Mouse (Mus musculus): ENCODE results near the gene Dis3l. TPM values are rescaled to one million over a fixed set of nuclear protein-coding genes. Genes with fewer than 3 reads are reported as not detected.

Gene Dis3l
- 21.6 and 22.5 TPM in 2 replicates for polyA plus RNA-seq (2015; fragmentation: Nextera tagmentation; extraction: Ambion mirVana)

DNA sequence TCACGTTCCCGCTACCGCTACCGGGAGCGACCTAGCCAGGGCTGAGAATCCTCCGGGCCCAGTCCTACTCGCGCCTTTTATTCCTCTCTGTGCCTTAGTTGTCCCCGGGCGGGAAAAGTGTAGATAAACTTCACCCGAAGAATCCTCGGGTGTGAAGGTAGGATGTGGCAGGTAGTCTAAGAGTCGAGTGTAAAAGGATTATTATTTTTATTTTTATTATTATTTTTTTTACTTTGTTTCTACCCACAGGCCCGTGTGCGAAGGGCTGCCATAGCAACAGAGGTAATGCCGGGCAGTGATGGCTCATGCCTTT, at the start of gene Dis3l:
Gene Dis3l (minus strand): TSS at position 35 of the 313 bp plus-strand sequence.
- no peak for ATAC-seq (replicated peaks; ENCODE audit: low FRiP score)
- 10% methylated on average over 16 of the region's 16 CpGs for WGBS

DNA sequence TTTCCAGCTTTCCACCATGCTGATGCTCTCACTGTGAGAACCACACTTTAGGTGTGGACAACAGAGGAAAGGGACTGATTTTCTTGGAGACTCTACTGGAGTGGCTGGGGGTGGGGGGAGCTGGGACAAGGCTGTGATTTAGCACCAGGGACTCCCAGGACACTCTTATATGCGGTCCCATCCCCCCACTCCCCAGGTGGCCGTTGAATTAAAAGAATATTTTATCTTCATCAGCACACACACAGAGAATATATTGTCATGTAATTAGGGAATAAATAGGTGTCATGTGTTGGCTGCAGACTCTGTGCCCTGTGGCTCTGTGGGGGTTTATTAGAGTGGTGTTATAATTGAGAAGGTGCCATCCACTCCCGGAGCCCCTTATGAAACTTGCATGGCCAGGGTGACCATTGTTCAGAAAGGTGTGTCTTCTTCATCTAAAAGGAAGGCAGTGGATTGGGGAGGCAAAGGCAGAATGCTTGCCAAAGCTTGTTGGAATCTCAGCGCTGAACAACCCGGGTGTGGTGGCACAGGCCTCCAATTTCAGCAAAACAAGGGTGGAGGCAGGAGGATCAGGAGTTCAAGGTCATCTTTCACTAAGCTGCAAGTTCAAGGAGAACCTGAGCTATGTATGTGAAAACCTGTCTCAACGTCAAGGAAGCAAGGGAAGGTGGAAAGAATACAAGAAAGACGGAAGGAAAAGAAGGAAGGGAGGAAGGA, 48.6 kb upstream of the Dis3l start:
- 72% methylated on average over 7 of the region's 7 CpGs for WGBS
- H3K36me3 ChIP-seq, result no peaks in the 10 kb centered on the region
- no peak overlapping the region for H3K9ac ChIP-seq
- H3K4me2 ChIP-seq, result no peak overlapping the region
- H3K9me3 ChIP-seq (replicated peaks), result no peaks in the 10 kb centered on the region
- peaks cover 28% of the 10 kb centered on the region for H3K4me1 ChIP-seq
- no peak for ATAC-seq (replicated peaks; ENCODE audit: low FRiP score)
- H3K27me3 ChIP-seq, result peaks cover 53% of the 10 kb centered on the region
- no peak overlapping the region for H3K4me3 ChIP-seq (replicated peaks)
- no peak overlapping the region for H3K27ac ChIP-seq

More for the DNA sequence above, at the start of gene Dis3l:
- H3K4me1 ChIP-seq, result peaks cover 24% of the 10 kb centered on the region
- H3K9me3 ChIP-seq (replicated peaks), result no peaks in the 10 kb centered on the region
- H3K27me3 ChIP-seq, result no peaks in the 10 kb centered on the region
- peak within 1 kb of the TSS; percentile 100 for H3K27ac ChIP-seq
- peak within 1 kb of the TSS; percentile 96 for H3K9ac ChIP-seq
- H3K36me3 ChIP-seq, result peaks cover 16% of the 10 kb centered on the region
- peak within 1 kb of the TSS; percentile 84 for H3K4me2 ChIP-seq
- H3K4me3 ChIP-seq (replicated peaks), result peak within 1 kb of the TSS; percentile 66

DNA sequence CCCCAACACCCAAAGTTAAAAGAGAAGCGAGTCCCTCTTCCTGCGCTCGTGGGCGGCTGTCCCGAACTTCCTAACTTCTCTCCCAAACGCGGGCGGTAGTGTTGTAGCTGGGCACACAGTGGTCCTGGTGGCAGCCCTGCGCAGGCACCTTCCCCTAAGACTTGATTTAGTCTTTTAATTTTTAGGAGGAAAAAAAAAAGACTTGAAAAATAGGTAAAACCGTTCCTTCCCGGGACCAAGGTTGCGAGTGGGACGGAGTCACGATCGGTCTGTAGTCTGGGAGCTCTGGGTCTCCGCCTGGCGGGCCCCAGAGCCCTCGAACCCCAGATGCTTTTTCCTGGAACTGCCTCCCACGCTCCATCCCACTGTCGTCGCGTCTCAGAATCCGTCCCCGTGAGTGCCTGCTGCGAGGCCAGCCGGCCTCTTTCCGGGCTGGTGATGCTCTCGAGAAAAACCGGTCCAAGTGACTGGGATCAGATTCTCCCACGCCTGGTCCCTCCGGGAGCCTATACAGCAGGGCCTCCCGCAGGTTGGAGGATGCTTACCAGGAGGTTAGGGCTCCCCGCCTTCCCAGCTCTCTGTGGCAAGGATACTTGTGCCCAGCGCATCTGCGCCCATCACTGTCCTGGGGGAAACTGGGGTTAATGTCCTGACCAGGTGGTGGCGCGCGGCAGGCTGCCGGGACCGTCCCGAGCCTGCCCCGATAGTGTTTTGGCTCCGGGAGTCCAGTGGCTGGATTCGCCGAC, 45.6 kb upstream of the Dis3l start:
- Histone ChIP-seq H3K36me3 (no peaks in the 10 kb centered on the region), H3K27ac (no peak overlapping the region), H3K4me2 (peak overlapping the region; percentile 100), H3K27me3 (peaks cover 77% of the 10 kb centered on the region), H3K9me3 (replicated peaks) (no peaks in the 10 kb centered on the region), H3K4me3 (replicated peaks) (peak overlapping the region; percentile 62), H3K4me1 (peaks cover 32% of the 10 kb centered on the region), H3K9ac (peak overlapping the region; percentile 57)
- ATAC-seq (replicated peaks; ENCODE audit: low FRiP score), result no peak
- 2% methylated on average over 45 of the region's 45 CpGs for WGBS

DNA sequence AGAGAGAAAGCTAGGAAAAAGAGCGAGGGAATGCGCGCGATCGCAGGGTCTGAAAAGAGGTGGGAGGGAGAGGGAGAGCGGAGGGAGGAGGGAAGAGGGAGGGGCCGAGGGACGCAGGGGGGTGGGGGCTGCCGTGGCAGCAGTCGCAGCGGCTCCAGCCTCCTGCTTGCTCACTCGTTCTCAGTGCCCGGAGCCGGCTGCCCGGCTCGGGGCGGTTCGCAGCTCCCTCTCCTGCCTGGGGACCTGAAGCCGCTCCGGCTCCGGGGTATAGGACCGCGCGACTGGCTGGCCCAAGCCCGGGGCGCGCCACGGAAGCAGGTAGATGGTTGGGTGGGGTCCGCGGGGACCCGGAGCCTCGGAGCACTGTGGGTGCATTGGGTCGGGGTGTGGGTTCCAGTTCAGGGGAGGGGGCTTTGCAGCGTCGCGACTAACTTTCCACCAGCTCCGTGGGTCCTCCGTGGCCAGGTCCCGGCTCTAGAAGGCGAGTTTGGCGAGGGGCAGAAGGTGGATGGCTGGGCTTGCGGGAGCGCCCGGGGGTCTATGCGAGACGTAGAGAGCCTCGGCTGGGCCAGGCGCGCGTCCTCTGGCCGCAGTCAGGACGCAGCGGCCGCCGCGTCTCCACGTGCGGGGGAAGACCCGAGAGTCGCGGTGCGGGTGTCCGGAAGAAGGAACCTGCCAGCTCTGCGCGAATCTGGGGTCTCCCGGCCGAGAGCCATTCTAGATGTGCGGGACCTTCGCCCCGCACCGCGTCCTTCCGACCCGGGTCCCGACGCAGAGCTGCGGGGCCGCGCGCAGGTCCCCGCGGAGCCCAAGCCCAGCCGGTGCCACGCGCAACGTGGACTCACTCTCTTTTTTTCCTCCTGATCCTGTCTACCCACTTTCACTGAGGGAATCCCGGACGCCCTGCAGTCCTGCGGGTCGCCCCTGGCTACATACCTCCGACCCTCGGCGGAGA, 44.7 kb upstream of the Dis3l start, which contains the start of gene Megf11:
Gene Megf11 (plus strand): TSS at position 116 of the 955 bp plus-strand sequence.
- H3K27ac ChIP-seq, result no peak within 1 kb of the TSS
- peaks cover 77% of the 10 kb centered on the region for H3K27me3 ChIP-seq
- peak within 1 kb of the TSS; percentile 62 for H3K4me3 ChIP-seq (replicated peaks)
- under 1% methylated on average over 87 of the region's 93 CpGs for WGBS
- ATAC-seq (replicated peaks; ENCODE audit: low FRiP score), result peak; percentile 66
- H3K36me3 ChIP-seq, result no peaks in the 10 kb centered on the region
- peaks cover 2% of the 10 kb centered on the region; the same call in 1 of the 2 replicates for H3K9me3 ChIP-seq (replicated peaks)
- peaks cover 32% of the 10 kb centered on the region for H3K4me1 ChIP-seq
- peak within 1 kb of the TSS; percentile 100 for H3K4me2 ChIP-seq
- H3K9ac ChIP-seq, result peak within 1 kb of the TSS; percentile 57

DNA sequence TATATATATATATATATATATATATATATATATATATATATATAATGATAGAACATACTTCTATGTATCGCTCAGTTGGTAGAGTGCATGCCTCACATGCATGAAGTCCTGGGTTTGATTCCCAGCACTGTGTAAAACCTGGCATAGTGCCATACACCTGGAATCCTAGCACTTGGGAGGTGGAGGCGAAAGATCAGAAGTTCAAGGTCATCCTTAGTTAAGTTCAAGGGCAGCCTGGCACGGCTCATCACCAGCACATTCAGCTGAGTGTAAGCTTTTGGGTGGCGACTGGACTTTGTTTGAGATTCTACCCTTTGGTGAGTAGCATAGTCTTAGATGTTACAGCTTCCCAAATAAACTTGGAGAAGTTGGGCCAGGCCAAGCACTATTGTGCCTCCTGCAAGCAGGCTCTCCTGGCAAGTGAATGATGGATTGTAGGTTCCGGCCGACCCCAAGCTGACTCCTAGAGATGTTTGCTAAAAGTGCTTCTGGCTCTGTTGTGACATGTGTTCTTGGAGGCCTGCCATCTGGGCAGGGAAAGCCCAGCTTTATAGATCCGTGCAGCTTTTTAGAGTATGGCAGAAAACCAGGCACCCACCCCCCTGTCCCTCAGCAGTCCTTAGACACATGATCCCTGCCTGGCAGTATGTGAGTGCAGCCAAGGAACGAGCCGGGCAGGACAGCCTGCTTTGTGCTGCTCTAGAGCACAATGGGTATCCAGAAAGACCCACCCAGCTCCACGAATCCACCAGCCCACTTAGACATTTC, 42.1 kb upstream of the Dis3l start:
- no peak overlapping the region for H3K9ac ChIP-seq
- H3K4me3 ChIP-seq (replicated peaks), result no peak overlapping the region
- H3K4me1 ChIP-seq, result peaks cover 32% of the 10 kb centered on the region
- no peak overlapping the region for H3K4me2 ChIP-seq
- H3K9me3 ChIP-seq (replicated peaks), result peaks cover 3% of the 10 kb centered on the region; the same call in 1 of the 2 replicates
- ATAC-seq (replicated peaks; ENCODE audit: low FRiP score), result no peak
- WGBS, result 43% methylated on average over 10 of the region's 10 CpGs
- H3K27me3 ChIP-seq, result peaks cover 59% of the 10 kb centered on the region
- H3K27ac ChIP-seq, result no peak overlapping the region
- H3K36me3 ChIP-seq, result no peaks in the 10 kb centered on the region

DNA sequence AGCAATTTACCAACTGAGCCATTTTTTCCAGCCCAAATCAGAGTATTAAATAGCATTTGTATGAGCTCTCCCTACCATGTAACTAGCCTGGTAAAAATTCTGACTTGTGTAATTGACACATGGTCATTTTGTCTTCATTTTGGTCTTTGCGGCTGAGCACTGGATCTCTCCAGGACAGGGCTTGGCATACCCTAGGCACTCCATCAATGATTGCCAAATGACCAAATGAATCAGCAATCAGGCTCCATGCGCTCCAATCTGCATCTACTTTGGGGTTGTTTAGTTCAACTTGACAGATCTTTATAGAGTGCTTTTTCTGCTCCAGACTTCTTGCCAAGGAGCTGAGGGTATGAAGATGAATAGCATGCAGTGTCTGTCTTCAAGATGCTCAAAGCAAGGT, 35.3 kb upstream of the Dis3l start:
- Histone ChIP-seq H3K4me3 (replicated peaks) (no peak overlapping the region), H3K9ac (no peak overlapping the region), H3K4me2 (no peak overlapping the region), H3K36me3 (no peaks in the 10 kb centered on the region), H3K9me3 (replicated peaks) (peaks cover 3% of the 10 kb centered on the region; the same call in 1 of the 2 replicates), H3K27me3 (no peaks in the 10 kb centered on the region), H3K4me1 (no peaks in the 10 kb centered on the region), H3K27ac (no peak overlapping the region)
- WGBS, result 75% methylated on average over 2 of the region's 2 CpGs
- ATAC-seq (replicated peaks; ENCODE audit: low FRiP score), result no peak

DNA sequence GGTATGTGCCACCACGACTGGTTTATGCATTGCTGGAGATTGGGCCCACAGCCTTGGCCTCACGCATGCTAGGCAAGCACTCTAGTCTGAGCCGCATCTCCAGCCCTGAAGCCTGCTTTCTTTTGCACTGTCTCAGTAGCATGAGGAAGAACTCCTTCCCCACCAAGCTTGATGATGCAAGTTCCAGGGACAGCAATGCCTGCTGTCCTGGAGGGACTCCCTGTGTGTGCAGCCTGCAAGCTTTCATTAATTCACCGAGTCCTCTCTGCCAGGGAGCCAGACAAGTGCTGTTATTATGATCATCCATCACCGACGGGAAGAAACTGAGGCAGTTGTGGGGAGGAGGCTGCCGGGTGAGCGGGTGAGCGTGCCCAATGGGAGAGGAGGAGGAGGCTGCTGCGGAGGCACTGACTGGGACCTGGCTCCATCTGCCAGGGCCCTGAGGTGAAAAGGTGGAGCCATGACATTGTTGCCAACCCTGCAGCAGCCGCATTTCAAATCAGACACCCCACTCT, 30.3 kb upstream of the Dis3l start:
- peaks cover 7% of the 10 kb centered on the region; the same call in 1 of the 2 replicates for H3K4me1 ChIP-seq
- no peaks in the 10 kb centered on the region for H3K27me3 ChIP-seq
- no peaks in the 10 kb centered on the region for H3K36me3 ChIP-seq
- H3K9me3 ChIP-seq (replicated peaks), result no peaks in the 10 kb centered on the region
- H3K27ac ChIP-seq, result no peak overlapping the region
- H3K4me3 ChIP-seq (replicated peaks), result no peak overlapping the region
- H3K9ac ChIP-seq, result no peak overlapping the region
- 58% methylated on average over 11 of the region's 11 CpGs for WGBS
- no peak overlapping the region for H3K4me2 ChIP-seq
- no peak for ATAC-seq (replicated peaks; ENCODE audit: low FRiP score)

DNA sequence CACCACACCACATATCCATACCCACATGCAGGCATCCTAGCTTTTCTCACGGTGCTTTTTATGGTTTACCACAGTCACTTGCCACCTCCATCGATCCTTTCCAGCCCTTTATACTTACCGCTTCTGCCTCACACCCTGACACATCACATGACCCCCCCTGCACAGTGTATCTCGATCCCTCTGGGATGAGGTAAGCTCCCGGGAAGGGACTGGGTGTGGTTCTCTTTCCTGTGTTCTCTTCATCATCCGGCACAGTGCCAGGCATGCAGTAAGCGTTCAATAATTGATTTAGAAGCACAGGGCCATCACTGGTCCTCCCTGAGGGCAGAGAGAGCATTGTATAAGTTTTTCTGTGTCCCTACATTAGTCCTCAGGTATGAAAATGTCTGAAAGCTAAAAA, 28.8 kb upstream of the Dis3l start:
- no peaks in the 10 kb centered on the region for H3K9me3 ChIP-seq (replicated peaks)
- no peak for ATAC-seq (replicated peaks; ENCODE audit: low FRiP score)
- 56% methylated on average over 7 of the region's 7 CpGs for WGBS
- H3K4me3 ChIP-seq (replicated peaks), result no peak overlapping the region
- no peaks in the 10 kb centered on the region for H3K36me3 ChIP-seq
- no peak overlapping the region for H3K27ac ChIP-seq
- H3K4me2 ChIP-seq, result no peak overlapping the region
- no peaks in the 10 kb centered on the region for H3K27me3 ChIP-seq
- H3K9ac ChIP-seq, result no peak overlapping the region
- peaks cover 7% of the 10 kb centered on the region; the same call in 1 of the 2 replicates for H3K4me1 ChIP-seq

DNA sequence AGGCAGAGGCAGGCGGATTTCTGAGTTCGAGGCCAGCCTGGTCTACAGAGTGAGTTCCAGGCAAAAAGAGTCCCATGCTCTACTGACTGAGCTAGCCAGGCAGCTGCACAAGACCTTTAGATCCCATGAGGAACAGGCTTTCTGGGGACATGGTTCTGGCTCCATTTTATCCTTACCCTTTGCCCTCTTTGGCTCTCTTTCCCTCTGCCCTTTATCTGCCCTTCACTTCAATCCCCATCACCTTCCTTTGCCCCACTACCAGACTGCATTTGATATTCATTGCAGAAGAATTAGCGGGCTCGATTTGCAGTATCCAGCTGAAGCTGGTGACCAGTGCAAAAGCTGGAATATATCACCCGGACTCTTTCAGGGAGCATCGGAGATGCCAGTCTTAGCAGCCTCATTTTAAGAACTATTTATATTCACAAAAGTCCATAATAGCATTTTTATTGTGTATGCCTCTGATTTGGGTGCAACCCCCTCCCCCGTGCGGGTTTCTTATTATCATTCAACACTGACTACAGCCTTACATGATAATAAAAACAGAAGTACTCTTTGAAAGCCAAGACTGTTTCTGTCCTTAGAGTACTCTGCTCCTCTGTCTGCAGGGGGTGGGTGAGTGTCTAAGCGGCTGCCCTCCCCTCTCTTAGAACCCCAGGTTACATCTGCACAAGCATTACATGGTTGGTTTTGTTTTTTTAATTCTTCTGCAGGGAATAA, 20.3 kb upstream of the Dis3l start:
- Histone ChIP-seq H3K27me3 (no peaks in the 10 kb centered on the region), H3K36me3 (no peaks in the 10 kb centered on the region), H3K27ac (no peak overlapping the region), H3K4me3 (replicated peaks) (no peak overlapping the region), H3K4me2 (no peak overlapping the region), H3K9ac (no peak overlapping the region), H3K9me3 (replicated peaks) (no peaks in the 10 kb centered on the region), H3K4me1 (no peaks in the 10 kb centered on the region)
- no peak for ATAC-seq (replicated peaks; ENCODE audit: low FRiP score)
- WGBS, result 88% methylated on average over 9 of the region's 9 CpGs

DNA sequence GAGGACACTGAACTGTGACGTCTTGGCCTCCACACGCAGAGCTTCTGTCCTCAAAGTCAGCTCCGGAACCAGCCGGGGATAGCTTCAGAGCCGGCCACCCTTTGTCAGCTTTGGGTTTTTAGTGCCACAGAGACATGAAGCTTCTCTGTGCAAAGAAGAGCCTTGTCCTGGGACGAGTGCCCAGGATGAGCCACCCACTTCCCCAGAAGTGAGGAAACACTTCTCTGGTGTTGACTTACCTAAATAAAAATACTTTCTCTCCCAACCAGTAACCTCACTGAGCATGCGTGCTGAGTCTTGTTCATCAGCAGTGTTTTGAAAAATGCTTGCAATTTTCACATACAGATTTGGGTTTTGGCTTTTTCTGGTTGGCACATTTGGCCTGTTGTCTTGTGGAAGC, 14.5 kb upstream of the Dis3l start:
- Histone ChIP-seq H3K36me3 (no peaks in the 10 kb centered on the region), H3K9ac (no peak overlapping the region), H3K4me3 (replicated peaks) (no peak overlapping the region), H3K4me2 (no peak overlapping the region), H3K9me3 (replicated peaks) (no peaks in the 10 kb centered on the region), H3K4me1 (no peaks in the 10 kb centered on the region), H3K27ac (no peak overlapping the region), H3K27me3 (no peaks in the 10 kb centered on the region)
- no peak for ATAC-seq (replicated peaks; ENCODE audit: low FRiP score)
- 88% methylated on average over 7 of the region's 7 CpGs for WGBS

Measured in kidney, embryonic 15.5 days (tissue).